Mouse (Mus musculus) kidney, embryonic 16.5 days (tissue): ENCODE results near the gene Ranbp10. TPM values are rescaled to one million over a fixed set of nuclear protein-coding genes. Genes with fewer than 3 reads are reported as not detected.
A peak's percentile ranks its signal among the peaks of the same experiment; 100 is the strongest.

ENCODE experiments used
- ATAC-seq: fragments of 200-750 bp; cut with Nextera tagmentation; 2 replicates; pipeline ENCODE4 v1.8.0; 2017; ENCODE audit warnings: moderate TSS enrichment; ENCODE audit not compliant: low FRiP score, low TSS enrichment
- H3K27ac ChIP-seq: fragments of 300-500 bp; sonication (generic); 2 replicates; pipeline ENCODE4 v1.5.1; 2014; ENCODE audit warnings: low read length
- H3K27me3 ChIP-seq: fragments of 300-500 bp; sonication (generic); 2 replicates; pipeline ENCODE4 v1.6.1; 2014; ENCODE audit warnings: low read length, control low read depth, mixed read lengths; ENCODE audit not compliant: insufficient read depth
- H3K36me3 ChIP-seq: fragments of 300-500 bp; sonication (generic); 2 replicates; pipeline ENCODE4 v1.6.1; 2014; ENCODE audit warnings: low read length, control low read depth, mixed read lengths; ENCODE audit not compliant: insufficient read depth
- H3K4me1 ChIP-seq: fragments of 300-500 bp; sonication (generic); 2 replicates; pipeline ENCODE4 v1.6.1; 2014; ENCODE audit warnings: low read length, control low read depth, mixed read lengths; ENCODE audit not compliant: insufficient read depth
- H3K4me2 ChIP-seq: fragments of 300-500 bp; sonication (generic); replicated peaks from 2 replicates; pipeline ENCODE4 v1.6.1; 2014; ENCODE audit warnings: low read depth, low read length
- H3K4me3 ChIP-seq: fragments of 300-500 bp; sonication (generic); 2 replicates; pipeline ENCODE4 v1.5.1; 2014; ENCODE audit warnings: mild to moderate bottlenecking, low read length
- H3K9ac ChIP-seq: fragments of 300-500 bp; sonication (generic); replicated peaks from 2 replicates; pipeline ENCODE4 v1.6.1; 2014; ENCODE audit warnings: low read length
- H3K9me3 ChIP-seq: fragments of 300-500 bp; sonication (generic); 2 replicates; pipeline ENCODE4 v1.6.1; 2016; ENCODE audit warnings: low read length, control low read depth
- WGBS: fragments of 180-500 bp; shearing (Covaris S2); extraction: QIAGEN DNeasy Blood & Tissue Kit; methylation state at CpG from one replicate; pipeline ENCODE4 v1.1.7; 2014; 5-methylcytosine and 5-hydroxymethylcytosine counted together
- polyA plus RNA-seq: library from polyadenylated mRNA; unstranded; fragments of >200 nt; fragmentation: Nextera tagmentation; extraction: Ambion mirVana; gene quantifications from 2 replicates; pipeline ENCODE4 v1.2.1, GENCODE M21; 2015

Gene Ranbp10
- polyA plus RNA-seq, 1 experiment from 2014 or later, result 10.7 TPM

DNA sequence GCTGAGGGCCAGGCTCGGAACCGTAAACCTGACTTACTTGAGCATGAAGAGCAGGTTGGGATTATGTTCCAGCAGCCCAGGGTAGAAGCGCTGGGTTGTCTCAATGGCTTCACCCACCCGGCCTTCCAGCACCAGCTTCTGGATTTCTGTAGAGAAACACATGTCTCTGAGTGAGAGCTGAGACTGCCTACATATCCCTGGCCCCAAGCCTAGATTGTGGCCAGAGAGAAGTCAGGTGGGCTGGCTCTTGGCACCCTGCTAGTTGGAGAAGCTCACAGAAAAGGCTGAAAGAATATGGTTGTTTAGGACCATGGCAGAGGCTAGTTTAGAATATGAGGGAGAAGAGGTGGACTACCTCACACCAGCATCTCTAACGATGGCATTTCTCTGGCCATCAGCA, 52.7 kb downstream of the Ranbp10 start:
- no peaks in the 10 kb centered on the region for H3K9me3 ChIP-seq
- H3K4me2 ChIP-seq, result no peak overlapping the region
- H3K27ac ChIP-seq, result no peak overlapping the region
- WGBS, result 92% methylated on average over 5 of the region's 5 CpGs
- ATAC-seq, result no peak
- no peaks in the 10 kb centered on the region for H3K27me3 ChIP-seq
- no peak overlapping the region for H3K9ac ChIP-seq
- peaks cover 74% of the 10 kb centered on the region for H3K36me3 ChIP-seq
- no peaks in the 10 kb centered on the region for H3K4me1 ChIP-seq
- H3K4me3 ChIP-seq, result no peak overlapping the region

DNA sequence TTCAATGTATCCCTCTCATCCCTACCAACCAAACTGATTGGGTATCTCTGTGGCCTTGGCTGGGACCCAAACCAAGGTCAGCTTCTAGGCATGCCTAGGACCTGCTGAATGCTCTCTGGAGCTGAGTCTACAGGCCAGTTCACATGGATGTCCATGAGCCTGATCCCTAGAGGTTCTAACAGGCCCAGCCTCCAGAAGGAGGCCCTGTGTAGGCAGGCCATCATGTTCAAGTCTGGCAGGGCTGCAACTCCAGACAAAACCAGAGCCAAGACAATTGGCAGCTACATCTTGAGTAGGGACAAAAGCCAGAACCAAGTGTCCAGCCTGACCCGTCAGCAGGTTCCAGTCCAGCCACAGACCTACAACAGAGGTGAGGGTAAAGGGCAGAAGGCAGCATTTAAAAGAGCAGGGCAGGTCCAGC, 53.7 kb downstream of the Ranbp10 start:
- ATAC-seq, result no peak
- H3K4me1 ChIP-seq, result no peaks in the 10 kb centered on the region
- WGBS, result 100% methylated on average over 1 of the region's 1 CpGs
- no peaks in the 10 kb centered on the region for H3K9me3 ChIP-seq
- H3K27me3 ChIP-seq, result no peaks in the 10 kb centered on the region
- no peak overlapping the region for H3K4me3 ChIP-seq
- peaks cover 73% of the 10 kb centered on the region for H3K36me3 ChIP-seq
- H3K4me2 ChIP-seq, result no peak overlapping the region
- H3K27ac ChIP-seq, result no peak overlapping the region
- no peak overlapping the region for H3K9ac ChIP-seq

DNA sequence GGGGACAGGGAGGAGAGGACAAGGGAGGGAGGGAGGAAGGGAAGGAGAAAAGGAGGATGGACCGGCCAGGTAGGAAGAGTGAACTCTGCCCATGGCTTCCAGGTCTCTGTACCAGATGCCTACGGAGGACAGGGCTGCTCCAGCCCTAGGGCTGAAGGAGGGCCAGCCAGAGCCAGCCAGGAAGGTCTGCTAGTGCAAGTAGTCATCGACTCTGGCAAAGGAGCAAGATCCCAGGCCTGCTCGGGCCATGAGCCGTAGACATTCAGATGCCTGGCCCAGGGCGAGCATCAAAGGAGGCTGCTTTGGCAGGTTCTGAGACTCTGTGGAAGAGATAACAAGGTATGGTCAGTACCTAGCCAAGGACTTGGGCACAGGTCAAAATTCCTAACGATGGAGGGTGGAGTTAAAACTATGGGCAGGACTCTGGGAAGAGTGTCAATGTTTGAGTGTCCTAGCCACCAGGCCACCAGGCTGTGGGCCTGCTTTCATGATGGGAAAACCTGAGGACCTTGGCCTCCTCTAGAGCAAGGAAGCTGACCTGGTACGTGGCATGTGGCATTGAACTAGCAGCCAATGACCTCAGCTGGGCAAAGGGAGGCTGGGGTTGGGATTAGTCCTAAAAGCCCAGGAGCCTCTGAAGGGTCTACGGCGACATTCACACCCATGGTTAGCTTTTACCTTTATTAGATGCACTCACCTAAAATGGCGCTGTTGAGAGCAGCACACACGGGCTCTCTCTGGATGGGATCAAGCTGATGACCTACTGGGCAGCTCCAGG, 55.6 kb downstream of the Ranbp10 start:
- Histone ChIP-seq H3K9me3 (no peaks in the 10 kb centered on the region), H3K9ac (no peak overlapping the region), H3K36me3 (peaks cover 69% of the 10 kb centered on the region), H3K27ac (no peak overlapping the region), H3K4me2 (no peak overlapping the region), H3K4me1 (no peaks in the 10 kb centered on the region), H3K4me3 (no peak overlapping the region), H3K27me3 (no peaks in the 10 kb centered on the region)
- no peak for ATAC-seq
- 92% methylated on average over 12 of the region's 12 CpGs for WGBS

DNA sequence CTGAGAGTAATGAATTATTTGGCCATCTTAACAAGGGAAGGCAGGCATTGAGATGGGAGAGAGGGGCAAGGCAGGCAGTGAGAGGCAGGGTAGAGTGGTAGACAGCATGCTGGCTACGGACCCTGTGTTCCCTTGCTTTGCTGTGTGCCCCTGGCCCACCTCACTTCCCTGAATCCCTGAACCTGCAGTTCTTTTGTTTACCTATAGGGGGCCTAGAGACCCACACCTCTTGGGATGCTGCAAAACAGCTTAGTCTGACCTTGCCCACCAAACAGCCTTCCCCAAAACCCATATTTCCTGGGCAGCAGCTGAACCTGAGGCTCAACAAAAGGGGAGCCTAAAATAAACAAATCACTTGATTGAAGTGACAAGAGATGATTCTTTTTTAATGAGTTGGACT, 56.5 kb downstream of the Ranbp10 start:
- 75% methylated on average over 1 of the region's 1 CpGs for WGBS
- Histone ChIP-seq H3K9me3 (no peaks in the 10 kb centered on the region), H3K4me1 (no peaks in the 10 kb centered on the region), H3K4me3 (no peak overlapping the region), H3K9ac (no peak overlapping the region), H3K27ac (no peak overlapping the region), H3K4me2 (no peak overlapping the region), H3K36me3 (peaks cover 66% of the 10 kb centered on the region), H3K27me3 (no peaks in the 10 kb centered on the region)
- ATAC-seq, result no peak

DNA sequence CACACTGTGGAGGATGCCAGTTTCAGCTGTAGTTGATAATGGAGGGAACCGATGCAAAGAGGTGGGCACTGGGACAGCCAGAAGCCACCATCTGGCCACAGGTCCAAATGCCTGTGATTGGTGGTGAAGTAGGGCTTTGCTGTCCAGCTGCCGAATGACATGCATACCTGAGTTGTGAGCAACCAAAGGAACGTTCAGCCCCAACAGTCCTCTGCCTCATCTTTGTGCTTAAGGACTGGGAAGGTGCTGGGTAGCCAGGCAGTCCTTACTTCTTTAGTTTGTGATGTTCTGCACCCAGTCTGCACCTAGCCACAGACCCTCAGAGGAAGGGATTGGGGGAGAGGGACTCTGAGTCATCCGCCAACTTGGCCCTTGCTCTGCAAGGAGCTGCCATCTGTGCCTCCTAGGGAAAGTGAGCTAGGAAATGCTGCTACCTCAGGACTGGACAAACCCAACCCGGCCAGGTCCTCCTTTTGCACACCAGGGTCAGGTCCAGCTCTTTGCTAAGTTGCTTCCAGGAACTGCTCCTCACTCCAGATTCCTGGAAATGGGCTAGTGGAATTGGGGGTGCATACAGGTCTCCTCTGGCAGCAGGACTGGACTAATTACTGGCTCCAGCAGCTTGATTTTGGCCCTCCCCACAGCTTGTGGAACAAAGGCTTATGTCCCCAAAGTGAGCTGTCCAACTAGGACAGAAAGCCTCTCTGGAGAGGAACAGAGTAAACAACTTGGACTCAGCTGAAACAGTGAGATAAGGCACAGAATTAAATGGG, 58.5 kb downstream of the Ranbp10 start:
- Histone ChIP-seq H3K9me3 (no peaks in the 10 kb centered on the region), H3K4me3 (no peak overlapping the region), H3K4me1 (no peaks in the 10 kb centered on the region), H3K9ac (no peak overlapping the region), H3K36me3 (peaks cover 49% of the 10 kb centered on the region), H3K4me2 (no peak overlapping the region), H3K27ac (no peak overlapping the region), H3K27me3 (no peaks in the 10 kb centered on the region)
- no peak for ATAC-seq
- 93% methylated on average over 5 of the region's 5 CpGs for WGBS

DNA sequence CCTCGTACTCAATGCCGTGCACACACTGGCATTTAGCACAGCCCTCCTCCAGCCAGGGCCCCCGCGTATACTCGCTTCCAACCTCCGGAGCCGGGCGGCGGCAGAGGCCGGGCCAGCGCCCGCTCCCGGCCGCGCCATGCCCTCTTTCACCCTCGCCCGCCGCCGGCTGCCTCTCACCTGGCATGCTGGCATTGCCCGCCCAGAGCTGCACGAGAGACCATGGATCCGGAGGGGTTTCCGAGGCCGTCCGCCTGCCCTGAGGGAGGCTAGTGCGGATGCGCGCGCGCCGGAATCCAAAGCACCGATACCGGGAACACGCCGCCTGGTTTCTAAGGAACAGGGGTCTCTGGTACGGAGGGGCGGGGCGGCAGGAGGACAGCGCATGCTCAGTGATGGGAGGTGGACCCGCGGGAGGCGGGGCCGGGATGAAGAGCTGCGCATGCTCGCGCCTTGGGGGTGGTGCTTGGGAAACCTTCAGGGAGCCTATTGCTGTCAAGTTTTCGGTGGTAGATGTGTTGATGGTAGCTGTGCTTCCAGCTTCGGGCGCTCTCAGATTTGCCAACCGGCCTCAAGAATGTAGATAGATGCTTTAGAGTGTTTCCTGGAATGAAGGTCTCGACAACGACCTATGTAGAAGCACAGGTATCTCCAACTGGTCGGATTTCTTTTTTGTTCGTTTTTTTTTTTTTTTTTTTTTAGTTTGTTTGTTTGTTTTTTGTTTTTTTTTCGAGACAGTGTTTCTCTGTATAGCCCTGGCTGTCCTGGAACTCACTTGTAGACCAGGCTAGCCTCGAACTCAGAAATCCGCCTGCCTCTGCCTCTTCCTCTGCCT, 68.7 kb downstream of the Ranbp10 start, which contains the start of gene Gfod2:
Gene Gfod2 (minus strand): TSS at position 388 of the 832 bp plus-strand sequence.
- peak within 1 kb of the TSS; percentile 66 for H3K9ac ChIP-seq
- no peaks in the 10 kb centered on the region for H3K9me3 ChIP-seq
- no peaks in the 10 kb centered on the region for H3K27me3 ChIP-seq
- WGBS, result 3% methylated on average over 57 of the region's 57 CpGs
- H3K4me3 ChIP-seq, result peak within 1 kb of the TSS; percentile 66
- ATAC-seq, result peak; percentile 98
- H3K27ac ChIP-seq, result peak within 1 kb of the TSS; percentile 39
- H3K36me3 ChIP-seq, result no peaks in the 10 kb centered on the region
- H3K4me1 ChIP-seq, result peaks cover 14% of the 10 kb centered on the region
- peak within 1 kb of the TSS; percentile 71 for H3K4me2 ChIP-seq

DNA sequence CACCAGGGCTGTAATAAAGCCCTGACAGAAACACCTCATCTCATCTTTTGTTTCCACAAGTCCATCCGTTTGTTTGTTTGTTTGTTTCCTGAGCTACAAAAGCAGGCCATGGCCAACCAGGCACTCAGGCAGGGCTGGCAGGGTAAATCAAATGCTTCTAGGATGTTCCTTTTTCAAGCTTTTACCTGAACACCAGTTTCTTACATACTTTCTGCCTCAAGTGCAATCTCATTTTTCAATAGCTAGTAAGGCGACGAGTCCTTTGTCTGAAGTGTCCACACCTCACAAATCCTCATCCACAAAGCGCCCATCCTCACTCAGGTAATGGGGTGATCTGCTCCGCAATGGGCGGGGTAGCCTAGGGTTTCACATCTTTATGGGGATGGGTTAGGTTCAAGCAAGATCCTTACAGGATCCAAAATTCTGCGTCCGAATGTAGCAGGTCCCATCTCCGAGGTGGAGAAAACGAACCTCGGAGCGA, 69.3 kb downstream of the Ranbp10 start:
- no peaks in the 10 kb centered on the region for H3K9me3 ChIP-seq
- no peaks in the 10 kb centered on the region for H3K36me3 ChIP-seq
- WGBS, result 1% methylated on average over 12 of the region's 12 CpGs
- ATAC-seq, result no peak
- H3K27me3 ChIP-seq, result no peaks in the 10 kb centered on the region
- H3K4me1 ChIP-seq, result peaks cover 14% of the 10 kb centered on the region
- peak overlapping the region; percentile 66 for H3K4me3 ChIP-seq
- peak overlapping the region; percentile 39 for H3K27ac ChIP-seq
- H3K9ac ChIP-seq, result peak overlapping the region; percentile 66
- H3K4me2 ChIP-seq, result peak overlapping the region; percentile 71

DNA sequence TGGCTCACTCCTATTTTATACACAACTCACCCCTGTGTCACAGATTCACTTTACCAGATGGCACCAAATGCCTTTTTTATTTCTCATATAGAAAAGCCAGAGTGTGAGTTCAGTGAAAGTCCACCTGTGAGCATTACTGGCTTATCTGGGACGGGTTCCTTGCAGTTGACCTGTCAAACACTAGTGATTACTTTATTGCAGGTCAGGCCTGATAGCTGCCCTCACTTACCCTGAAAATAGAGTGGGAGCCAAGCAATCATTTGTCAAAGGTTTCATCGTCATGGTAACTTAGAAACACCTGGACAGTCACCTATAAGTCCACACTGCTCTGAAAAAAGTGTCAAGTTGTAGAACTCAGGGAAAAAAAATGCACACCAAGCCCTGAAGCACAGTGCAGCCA, 72.5 kb downstream of the Ranbp10 start:
- Histone ChIP-seq H3K27me3 (no peaks in the 10 kb centered on the region), H3K27ac (no peak overlapping the region), H3K9me3 (no peaks in the 10 kb centered on the region), H3K36me3 (no peaks in the 10 kb centered on the region), H3K4me3 (no peak overlapping the region), H3K9ac (no peak overlapping the region), H3K4me2 (no peak overlapping the region), H3K4me1 (peaks cover 28% of the 10 kb centered on the region)
- whole genome bisulfite sequencing, result 54% methylated on average over 2 of the region's 2 CpGs
- ATAC-seq, result no peak

DNA sequence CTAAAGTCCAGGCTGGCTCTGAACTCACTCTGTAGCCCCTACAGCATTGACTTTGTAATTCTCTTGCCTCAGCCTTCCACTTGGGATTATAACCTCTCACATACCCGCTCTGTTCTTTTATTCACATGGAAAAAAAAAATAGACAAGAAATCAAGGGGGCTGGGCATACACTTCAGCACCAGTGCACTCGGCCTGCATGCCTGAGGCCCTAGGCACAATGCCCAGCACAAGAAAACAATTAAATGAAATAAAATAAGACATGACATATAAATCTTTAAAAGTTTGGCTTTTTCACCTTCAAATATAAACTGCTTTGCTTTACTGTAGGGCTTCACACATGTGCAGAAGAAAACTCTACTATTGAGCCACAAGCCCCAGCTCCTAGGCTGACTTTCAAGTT, 73.2 kb downstream of the Ranbp10 start:
- Histone ChIP-seq H3K9me3 (no peaks in the 10 kb centered on the region), H3K27ac (no peak overlapping the region), H3K4me2 (no peak overlapping the region), H3K27me3 (no peaks in the 10 kb centered on the region), H3K4me1 (peaks cover 26% of the 10 kb centered on the region), H3K4me3 (no peak overlapping the region), H3K9ac (no peak overlapping the region), H3K36me3 (no peaks in the 10 kb centered on the region)
- ATAC-seq, result no peak
- 67% methylated on average over 2 of the region's 2 CpGs for WGBS
